Mouse (Mus musculus): Measurements from ENCODE around the gene Supt4a.

DNA sequence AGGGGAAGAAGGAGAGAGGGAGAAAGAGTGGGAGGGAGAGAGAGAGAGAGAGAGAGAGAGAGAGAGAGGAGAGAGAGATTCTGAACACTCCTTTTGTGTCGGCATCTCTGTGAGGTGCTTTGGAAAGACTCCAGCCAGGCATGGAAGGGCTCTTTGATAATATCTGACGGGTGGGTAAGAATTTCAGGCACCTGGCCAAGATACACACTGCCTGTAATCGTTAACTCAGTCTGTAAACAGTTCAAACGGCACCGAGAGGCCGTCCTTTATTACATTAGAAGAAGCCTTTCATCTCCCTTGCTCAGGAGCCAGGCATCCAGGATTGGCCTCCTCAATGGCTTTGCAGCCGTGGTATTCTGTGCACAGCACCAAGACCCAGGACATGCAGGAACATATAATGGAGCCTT lies 47.9 kb upstream of the Supt4a start:
- no peak for TF ChIP-seq CTCF (IDR thresholded peaks at IDR 0.05)
- TF ChIP-seq EP300 (IDR thresholded peaks at IDR 0.05) = peak; percentile 85
